Mouse (Mus musculus) B cell, adult 2 months (primary cell): ENCODE results near the gene Il1rap.

Experiments used
- DNase-seq, 2 experiments: peaks; one replicate each; pipeline ENCODE4 v3.0.0; 2022

Gene Il1rap

GRCm38 (mm10) chr16:26730941-26731340 is 149.4 kb downstream of the Il1rap start:
- no peak for DNase-seq

GRCm38 (mm10) chr16:26732566-26732965 is 151.1 kb downstream of the Il1rap start:
- no peak for DNase-seq

- no peak for DNase-seq
These were observed 174.1 kb downstream of the Il1rap start for GRCm38 (mm10) chr16:26755381-26756155.

GRCm38 (mm10) chr16:26775976-26776375 is 194.5 kb downstream of the Il1rap start:
- DNase-seq = no peak

GRCm38 (mm10) chr16:26777132-26777531 is 195.6 kb downstream of the Il1rap start:
- no peak for DNase-seq
